Mouse (Mus musculus) megakaryocyte progenitor cell, adult 5-6 weeks (primary cell): Measurements from ENCODE around the gene Itsn1. TPM values are rescaled to one million over a fixed set of nuclear protein-coding genes. Genes with fewer than 3 reads are reported as not detected.

Experiments used
- ATAC-seq: replicated peaks from 2 replicates; pipeline ENCODE4 v1.8.0; 2016; ENCODE audit warnings: mild to moderate bottlenecking, moderate TSS enrichment, inconsistent platforms; ENCODE audit not compliant: poor library complexity
- total RNA-seq, 2 experiments: library from RNA; stranded (forward) in 1 of 2; stranded (reverse) in 1 of 2; fragments of 157-497, 149-512 nt in 1 of 2; fragments of 200-1000 nt in 1 of 2; gene quantifications; 2 replicates each; pipeline versions ENCODE4 v1.2.3 to v1.2.4; 2015 to 2017

The Itsn1 gene
- total RNA-seq, 2 experiments from 2014 or later: 4.1 to 6.0 TPM

DNA sequence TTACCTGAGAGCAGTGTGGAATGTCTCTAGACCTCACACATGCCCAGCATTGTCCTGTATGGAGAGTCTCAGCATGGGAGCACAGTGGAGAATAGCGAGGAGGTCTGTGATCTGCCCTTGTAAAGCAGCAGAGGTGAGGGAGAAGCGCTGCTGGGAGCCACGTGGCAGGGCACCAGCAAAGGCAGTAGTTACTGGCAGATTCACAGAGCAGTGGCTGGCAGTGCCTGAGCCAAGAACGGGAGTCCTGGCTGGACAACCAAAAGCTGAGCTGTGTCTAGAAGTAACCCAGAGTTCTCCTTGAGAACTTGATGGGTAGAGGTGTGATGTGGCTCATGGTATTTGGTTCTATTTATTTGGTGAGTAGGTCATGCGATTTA, 137.2 kb downstream of the Itsn1 start:
- no peak for ATAC-seq

DNA sequence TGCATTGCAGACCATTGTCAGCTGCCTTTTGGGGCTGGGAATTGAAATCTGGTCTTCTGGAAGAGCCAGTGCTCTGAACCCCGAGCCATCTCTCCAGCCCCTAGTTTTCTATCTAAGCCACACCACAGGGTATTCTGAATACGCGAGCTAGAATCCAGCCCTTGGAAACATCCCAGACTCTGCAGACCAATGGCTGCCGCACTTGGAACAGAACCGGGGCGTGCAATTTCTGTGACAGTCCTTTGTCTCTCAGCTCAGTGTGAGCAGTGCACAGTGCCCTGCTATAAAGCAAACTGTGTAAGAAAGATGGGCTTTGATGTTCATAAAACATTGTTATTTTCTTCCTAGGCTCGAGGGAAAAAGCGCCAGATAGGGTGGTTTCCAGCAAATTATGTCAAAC, 138.6 kb downstream of the Itsn1 start:
- ATAC-seq: no peak

DNA sequence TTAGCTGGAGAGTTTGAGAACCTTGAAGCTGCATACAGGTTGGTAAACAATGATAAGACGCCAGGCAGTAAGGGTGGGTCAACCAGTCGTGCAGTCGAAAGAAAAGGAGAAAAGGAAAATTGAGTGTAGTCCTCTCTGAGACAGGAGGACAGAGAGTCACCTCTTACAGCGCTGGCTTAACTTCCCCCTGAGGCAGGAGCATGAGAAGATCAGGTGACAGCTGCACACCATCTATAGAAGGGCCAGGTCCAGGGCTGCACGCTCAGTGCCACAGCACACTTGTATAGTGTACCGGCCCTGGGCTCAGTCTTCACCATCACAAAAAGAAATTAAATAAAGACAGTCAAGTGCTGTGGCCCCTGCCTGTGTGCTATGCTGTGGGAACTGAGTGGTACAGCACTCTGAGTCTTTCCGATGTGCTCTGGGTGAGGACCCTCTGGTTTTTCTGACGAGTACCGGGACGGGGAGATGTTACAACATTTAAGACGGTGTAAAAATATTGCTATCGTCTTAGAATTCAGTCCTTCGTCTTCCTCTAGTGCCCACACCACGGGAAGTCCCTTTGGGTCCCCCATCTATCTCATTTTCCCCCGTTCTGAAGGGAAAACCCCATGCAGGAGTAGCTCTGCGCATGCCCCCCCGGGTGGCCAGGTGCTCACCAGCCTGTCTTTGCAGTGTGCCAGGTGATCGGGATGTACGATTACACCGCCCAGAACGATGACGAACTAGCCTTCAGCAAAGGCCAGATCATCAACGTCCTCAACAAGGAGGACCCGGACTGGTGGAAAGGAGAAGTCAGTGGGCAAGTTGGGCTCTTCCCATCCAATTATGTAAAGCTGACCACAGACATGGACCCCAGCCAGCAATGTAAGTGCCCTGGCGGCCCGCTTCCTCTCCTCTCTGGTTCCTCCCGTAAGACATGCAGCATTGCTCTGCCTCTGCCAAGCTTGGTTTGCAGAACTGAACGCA, 140.1 kb downstream of the Itsn1 start:
- peak; percentile 66 for ATAC-seq

DNA sequence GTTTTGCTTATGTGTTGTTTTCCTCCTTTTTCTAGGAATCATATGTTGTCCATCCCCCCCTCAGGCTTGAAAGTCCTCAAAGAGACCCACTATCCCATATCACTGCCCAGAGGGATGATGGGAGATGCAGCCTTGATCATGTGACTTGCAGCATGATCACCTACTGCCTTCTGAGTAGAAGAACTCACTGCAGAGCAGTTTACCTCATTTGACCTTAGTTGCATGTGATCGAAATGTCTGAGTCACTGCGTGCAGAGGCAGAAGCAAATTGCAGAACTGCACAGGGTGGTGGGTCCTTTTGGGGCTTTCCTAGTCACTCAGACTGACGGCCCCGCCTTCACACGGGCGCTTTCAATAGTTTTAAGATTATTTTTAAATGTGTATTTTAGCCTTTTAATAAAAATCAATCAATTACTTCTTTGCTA, 141.1 kb downstream of the Itsn1 start:
- peak; percentile 52 for ATAC-seq

DNA sequence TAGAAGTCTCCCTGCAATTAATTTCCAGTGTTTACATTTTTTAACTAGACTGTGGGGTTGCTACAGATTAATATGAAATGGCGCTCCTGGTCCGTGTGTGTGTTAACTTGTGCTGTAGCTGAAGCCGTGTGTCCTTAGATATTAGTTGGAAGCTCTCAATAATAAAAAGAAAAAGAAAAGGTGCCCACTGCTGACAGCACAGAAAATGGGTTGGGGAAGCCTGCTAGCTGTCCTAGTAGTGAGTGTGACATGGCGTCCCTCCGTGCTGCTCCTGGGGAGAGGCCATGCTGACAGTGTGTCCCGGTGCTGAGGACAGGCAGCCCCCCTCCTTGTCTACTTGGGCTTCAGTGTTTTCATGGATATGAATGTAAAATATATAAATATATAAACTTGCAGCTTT, 142.1 kb downstream of the Itsn1 start:
- ATAC-seq: no peak

DNA sequence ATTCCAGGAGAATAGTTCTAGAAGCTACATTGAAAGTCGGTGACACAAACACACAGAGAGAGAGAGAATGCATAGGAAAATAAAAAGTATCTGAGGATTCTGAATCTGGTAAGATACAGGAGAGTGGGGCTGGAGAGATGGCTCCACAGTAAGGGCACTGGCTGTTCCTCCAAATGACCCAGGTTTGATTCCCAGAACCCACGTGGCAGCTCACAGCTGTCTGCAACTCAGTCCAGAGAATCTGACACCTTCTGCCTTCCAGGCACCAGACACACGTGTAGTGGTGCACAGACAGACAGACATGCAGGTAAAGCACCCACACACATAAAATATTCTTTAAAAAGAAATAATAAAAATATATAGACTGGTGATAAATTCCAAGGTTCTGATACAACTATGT, 144.6 kb downstream of the Itsn1 start:
- no peak for ATAC-seq

DNA sequence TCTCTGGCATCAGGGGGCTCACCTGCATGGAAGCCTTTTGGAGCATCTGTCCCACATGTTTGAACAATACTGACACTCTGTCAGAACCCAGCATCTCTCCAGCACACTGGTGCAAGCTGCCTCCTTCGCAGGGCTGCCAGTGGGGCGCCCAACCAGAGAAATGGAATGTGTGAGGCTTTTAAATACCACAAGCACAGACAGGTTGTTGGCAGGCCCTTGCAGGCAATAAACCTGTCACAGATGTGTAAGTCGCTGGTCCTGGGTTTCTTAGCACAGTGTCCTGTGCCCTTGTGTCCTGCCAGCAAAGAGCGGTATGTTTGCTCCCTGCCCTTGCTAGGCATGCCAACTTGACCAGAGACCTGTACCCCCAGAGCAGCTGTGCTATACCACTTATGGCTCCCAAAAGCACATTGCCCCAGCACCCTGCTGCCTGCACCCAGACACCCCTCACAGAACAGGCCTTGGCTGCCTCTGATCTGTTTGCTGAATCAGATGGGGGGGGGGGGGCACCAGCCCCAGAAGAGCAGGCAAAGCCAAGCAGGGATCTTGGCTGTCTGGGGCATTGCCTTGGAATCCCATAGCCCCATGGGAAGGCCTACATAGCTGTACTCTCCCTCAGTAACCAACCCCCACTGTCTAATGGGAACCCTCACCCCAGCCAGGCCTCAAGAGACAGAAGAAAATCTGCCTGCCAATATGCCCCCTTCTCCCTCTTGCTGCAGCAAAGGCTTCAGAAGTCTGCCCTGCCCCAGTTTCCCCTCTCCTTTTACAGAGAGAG, 146.7 kb downstream of the Itsn1 start:
- ATAC-seq: no peak

DNA sequence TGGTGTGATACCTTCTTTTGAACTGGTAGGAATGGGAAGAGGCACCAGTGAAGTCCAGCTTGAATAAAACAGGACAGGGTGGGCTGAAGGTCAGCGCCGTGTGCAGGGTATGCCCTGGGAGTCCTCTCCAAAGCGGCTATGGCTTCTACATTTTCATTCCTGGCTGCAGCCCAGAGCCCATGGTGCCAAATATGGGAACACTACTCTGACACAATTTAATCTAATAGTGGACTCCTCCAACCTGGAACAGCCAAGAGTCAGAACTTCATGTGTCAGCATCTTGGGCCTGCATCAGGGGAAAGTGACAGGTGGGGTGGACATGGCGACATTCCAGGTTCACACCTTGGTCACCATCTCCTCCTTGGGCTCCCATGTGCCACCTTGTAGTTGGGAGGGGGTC, 147.4 kb downstream of the Itsn1 start:
- no peak for ATAC-seq

DNA sequence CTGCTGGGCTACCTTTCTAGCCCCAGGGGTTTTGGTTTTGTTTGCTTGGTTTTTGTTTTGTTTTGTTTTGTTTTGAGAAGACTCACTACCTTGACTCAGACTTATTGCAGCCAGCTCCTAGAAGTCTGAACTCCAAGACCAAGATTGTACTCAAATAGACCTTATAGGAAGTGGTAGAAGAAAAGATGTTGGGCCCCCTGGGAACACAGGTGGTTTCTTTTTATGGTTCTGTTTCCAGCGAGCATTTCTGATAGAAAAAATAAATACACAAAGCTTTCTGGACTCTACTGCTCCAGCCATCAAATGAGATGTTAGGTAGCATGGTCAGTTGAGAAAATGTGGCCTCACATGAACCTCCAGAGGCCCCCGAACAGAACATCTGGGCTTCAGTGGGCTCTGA, 150.0 kb downstream of the Itsn1 start:
- ATAC-seq: no peak

DNA sequence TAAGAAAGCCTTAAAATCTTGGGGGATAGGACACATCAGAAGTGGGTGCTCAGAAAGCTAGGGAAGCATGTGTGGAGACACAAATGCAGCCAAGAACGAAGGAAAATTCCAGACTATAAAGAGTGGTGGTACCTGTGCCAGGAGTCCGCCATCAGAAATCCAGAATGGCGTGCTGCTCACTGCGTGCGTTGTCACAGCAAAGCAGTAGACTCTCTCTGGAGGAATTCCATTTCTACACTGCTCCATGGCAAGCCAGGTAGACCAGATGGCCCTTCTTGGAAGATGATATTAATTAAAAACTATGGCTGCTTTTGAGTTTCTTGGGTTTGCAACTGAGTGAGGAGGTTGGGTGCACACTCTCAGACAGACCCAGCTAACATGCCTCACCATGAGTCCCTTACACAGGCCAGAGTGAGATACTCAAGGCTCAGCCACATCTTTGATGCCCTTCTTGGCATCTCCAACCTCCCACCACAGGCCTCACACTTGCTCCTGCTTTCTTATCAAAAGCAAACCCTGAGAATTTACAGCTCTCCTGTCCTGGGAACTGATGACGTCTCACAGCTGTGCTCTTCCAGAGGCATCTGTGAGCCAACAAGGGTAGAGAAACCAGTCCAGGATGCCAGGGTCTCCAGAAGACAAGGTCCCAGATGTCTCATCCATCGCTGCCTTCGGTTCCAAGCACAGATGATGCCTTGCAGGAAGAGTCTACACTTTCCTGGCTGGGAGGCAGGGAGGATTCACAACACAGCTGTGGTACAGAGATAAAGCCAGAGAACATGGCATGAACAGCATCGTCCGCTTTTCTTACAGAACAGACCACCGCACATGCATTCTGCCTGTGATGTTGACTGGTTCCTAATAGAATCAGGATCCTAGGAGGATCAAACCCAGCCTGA, 152.0 kb downstream of the Itsn1 start:
- ATAC-seq: no peak

DNA sequence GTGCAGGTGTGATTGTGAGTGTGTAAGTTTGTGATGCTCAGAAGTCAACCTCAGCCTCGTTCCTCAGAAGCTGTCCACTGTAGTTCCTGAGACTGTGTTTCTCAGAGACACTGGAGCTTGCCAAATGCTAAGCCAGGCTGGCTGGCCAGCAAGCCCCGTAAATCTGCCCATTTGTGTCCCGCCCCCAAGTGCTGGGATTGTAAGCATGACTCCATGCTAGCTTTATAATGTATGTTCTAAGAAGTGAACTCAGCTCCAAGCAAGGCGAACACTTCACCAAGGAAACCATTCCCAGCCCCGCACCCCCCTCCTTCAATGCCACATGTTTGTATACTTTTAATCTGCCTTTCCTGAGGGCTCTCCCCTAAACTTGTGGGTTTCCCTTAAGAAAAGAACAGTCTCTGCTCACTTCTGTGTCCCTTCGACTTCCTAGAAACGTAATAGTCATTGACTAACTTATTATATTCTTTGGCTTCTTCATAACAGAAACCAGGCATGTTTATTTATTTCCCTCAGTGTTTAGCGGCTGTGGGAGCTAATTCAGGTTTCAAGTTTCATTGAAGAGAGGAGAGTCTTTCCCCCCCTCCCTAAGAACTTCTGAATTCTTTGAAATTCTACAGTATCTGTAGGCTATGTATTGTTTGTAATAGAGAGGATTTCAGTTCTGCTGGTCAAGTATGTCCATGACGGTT, 153.2 kb downstream of the Itsn1 start:
- no peak for ATAC-seq

DNA sequence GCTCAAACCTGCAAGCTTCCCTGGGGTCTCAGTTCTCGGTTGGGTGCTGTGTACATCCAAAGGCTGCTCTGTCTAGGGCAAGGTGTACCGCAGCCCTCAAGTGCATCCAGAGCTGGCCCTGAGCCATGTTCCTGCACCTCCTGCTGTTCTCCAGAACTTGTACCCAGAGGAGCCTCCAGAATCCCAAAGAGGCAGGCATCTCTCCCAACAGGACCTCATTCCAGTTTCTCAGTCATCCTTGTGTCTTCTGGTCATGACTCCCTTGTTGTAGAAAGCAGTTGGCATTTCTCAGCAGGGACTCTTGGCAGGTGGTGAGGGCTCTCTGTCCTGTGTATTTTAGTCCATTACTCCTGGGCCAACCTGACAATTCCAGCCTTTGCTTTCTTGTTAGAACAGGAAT, 154.6 kb downstream of the Itsn1 start:
- ATAC-seq: no peak

DNA sequence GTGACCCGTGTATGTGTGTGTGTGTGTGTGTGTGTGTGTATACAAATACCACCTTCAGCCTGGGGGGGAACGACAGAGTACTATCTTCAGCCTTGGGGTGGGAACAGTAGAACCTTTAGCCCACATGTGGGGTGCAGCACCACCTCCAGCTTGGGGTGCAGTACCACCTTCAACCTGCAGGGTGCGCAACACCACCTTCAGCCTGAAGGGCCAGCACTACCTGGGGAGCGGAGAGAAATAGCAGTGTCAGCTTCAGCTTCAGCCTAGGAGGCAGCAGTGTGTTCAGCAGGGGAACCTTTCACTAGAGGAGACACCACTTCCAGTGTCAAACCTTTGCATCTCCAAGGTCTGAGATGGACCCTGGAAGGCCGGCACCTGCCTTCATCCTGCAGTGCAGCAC, 155.1 kb downstream of the Itsn1 start:
- peak; percentile 95 for ATAC-seq

DNA sequence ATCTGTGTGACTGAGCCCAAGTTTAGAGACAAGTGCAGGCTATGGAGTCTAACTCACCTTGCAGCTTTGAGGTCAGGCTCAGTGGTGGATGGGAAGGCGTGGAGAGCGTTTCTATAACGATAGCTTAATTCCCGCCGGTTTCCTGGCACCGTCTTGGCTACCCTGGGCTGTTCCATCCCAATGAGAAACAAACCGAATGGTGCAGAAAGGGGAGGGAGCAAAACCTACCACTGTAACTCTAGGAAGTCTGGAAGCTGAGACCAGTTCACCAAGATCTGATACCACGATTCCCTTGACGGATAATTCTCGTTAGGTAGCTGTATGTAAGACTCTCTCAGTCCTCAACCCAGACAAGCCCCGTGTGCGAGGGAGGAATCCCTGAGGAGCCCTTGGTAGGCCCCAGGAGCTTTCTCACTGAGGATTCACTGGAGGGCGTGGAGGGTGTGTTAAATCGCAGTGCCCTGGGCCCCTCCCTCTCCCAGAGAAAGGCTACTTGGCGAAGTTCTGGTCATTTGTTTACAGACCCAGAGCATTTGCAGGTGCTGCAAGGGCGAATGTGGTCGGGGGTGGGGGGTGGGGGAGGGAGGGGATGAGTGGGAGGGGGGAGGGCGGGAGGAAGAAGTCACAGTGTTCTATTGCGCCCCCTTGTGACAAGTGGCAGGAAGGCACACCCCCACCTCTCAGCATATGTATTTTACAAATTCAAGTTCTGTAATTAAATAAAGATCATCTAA, 156.5 kb downstream of the Itsn1 start:
- peak; percentile 53 for ATAC-seq

DNA sequence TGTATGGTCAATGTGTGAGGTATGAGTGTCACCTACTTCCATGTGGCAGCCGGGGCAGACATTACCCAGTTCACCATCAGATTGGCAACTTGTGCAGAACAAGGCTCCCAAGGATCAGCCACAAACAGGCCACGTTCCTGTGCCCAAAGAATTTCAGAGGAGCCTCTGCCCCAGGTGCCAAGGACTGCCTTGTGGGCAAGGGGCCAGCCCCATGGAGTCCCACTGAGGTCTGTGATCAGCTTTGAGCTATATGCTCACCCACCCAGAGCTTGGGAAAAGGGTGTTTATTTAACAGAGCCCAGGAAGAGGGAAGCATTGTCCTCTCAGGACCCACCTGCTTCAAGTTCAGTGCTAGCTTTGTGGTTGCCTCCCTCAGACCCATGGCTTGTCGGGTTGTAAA, 159.3 kb downstream of the Itsn1 start:
- ATAC-seq: no peak

DNA sequence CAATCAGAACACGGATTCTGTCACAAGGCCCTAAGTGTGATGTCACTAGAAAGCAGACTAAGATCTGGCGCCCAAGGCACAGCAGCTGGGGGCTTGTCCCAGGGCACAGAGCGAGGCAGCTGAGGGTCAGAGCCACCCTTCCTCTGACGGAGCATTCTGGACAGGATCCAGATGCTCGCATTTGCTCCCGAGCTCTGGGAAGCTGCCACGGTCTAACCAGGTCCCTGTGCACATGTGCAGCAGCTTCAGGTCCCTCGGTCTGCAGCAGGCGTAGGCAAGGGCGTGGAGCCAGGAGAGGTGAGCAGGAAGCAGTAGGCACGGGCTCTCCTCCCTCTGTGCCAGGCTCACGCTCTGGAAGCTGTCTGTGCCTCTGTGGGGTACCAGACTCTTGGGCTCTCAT, 160.8 kb downstream of the Itsn1 start:
- ATAC-seq: no peak

DNA sequence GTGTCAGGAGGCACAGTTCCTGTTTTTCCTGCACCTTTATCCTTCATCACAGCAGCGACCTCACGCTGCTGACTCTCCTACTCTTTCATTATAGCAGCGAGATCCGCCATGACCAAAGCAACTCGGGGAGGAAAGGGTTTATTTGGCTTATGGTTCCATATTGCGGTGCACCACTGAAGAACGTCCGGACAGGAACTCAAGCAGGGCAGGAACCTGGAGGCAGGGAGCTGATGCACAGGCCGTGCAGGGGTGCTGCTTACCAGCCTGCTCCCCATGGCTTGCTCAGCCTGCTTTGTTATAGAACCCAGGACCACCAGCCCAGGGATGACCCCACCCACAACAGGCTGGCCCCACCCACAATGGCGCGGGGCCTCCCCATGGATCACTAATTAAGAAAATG, 162.1 kb downstream of the Itsn1 start:
- no peak for ATAC-seq

DNA sequence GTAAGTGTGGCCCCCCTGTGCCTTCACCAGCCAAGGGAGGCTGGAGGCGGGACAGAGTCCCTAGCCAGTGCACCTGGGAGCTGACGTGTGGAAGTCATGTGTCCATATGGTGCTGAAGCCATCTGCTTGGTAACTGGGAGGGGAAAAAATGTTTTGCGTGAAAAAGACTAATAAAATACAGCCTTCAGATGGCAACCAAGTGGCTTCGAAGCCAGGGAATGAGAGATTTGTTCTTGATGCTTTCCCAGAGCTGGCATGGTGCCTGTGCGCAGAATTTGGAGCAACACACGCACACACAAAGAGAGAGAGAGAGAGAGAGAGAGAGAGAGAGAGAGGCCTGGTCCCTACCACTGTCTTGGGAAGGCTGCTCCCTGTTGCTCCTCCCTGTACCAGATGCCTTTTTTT, 167.3 kb downstream of the Itsn1 start:
- ATAC-seq: no peak
